Mouse (Mus musculus) layer of hippocampus, adult 18-20 months (tissue): Measurements from ENCODE around the gene Gpr61. TPM values are rescaled to one million over a fixed set of nuclear protein-coding genes. Genes with fewer than 3 reads are reported as not detected.

Source experiments
- DNase-seq, 2 experiments: peaks; one replicate each; pipeline ENCODE4 v3.0.0; 2022; ENCODE audit warnings: low spot score in 2 of 2
- total RNA-seq, 2 experiments: library from RNA; stranded (reverse); gene quantifications; 2 replicates each; pipeline ENCODE4 v1.2.3; 2021

Gene Gpr61
- total RNA-seq, 2 experiments from 2014 or later, result 14.8 to 15.1 TPM

- DNase-seq, result no peak
Observed at GRCm38 (mm10) chr3:108131216-108131615, 23.5 kb downstream of the Gpr61 start.

GRCm38 (mm10) chr3:108129804-108130203, 24.9 kb downstream of the Gpr61 start:
- DNase-seq, result no peak

- DNase-seq, result no peak
Observed at GRCm38 (mm10) chr3:108129367-108129766, 25.3 kb downstream of the Gpr61 start.

GRCm38 (mm10) chr3:108128520-108128919, 26.2 kb downstream of the Gpr61 start:
- DNase-seq, result no peak

- no peak for DNase-seq
Observed at GRCm38 (mm10) chr3:108126327-108126726, 28.4 kb downstream of the Gpr61 start.

- no peak for DNase-seq
Observed at GRCm38 (mm10) chr3:108124131-108124530, 30.6 kb downstream of the Gpr61 start.

- DNase-seq, result no peak
Observed at GRCm38 (mm10) chr3:108123242-108123641, 31.4 kb downstream of the Gpr61 start.

GRCm38 (mm10) chr3:108121101-108121500, 33.6 kb downstream of the Gpr61 start:
- no peak for DNase-seq

- DNase-seq, result no peak
Observed at GRCm38 (mm10) chr3:108117465-108117864, 37.2 kb downstream of the Gpr61 start.

GRCm38 (mm10) chr3:108113591-108114289, 40.9 kb downstream of the Gpr61 start:
- no peak for DNase-seq

GRCm38 (mm10) chr3:108112666-108113065, 42.0 kb downstream of the Gpr61 start:
- no peak for DNase-seq

GRCm38 (mm10) chr3:108112246-108112645, 42.4 kb downstream of the Gpr61 start:
- DNase-seq, result no peak

GRCm38 (mm10) chr3:108111320-108111719, 43.4 kb downstream of the Gpr61 start:
- no peak for DNase-seq

GRCm38 (mm10) chr3:108105281-108105680, 49.4 kb downstream of the Gpr61 start:
- DNase-seq, result no peak

- no peak for DNase-seq
Observed at GRCm38 (mm10) chr3:108102075-108102474, 52.6 kb downstream of the Gpr61 start.

- DNase-seq, result no peak
Observed at GRCm38 (mm10) chr3:108101594-108101993, 53.1 kb downstream of the Gpr61 start.

Other genes starting within 250 kb of the Gpr61 start
- gene Gstm7, start 223.1 kb downstream of the Gpr61 start, total RNA-seq, result 100 to 1,000 TPM; 171 to 187 TPM
- gene Gstm6, start 211.1 kb downstream of the Gpr61 start, total RNA-seq, result 10 to 100 TPM; 18.6 to 19.6 TPM
- gene Gstm3, start 185.6 kb downstream of the Gpr61 start, total RNA-seq, result not detected
- 1 to 10 TPM; 2.8 to 3.4 TPM for gene Gstm2, start 168.4 kb downstream of the Gpr61 start, total RNA-seq
- 100 to 1,000 TPM; 379 to 410 TPM for gene Gstm1, start 136.9 kb downstream of the Gpr61 start, total RNA-seq
- 10 to 100 TPM; 12.3 to 13.2 TPM for gene Gstm4, start 110.0 kb downstream of the Gpr61 start, total RNA-seq
- 10 to 100 TPM; 68.7 to 73.6 TPM for gene Ampd2, start 68.2 kb downstream of the Gpr61 start, total RNA-seq
- gene Gnat2, start 62.1 kb downstream of the Gpr61 start, total RNA-seq, result not detected
- 10 to 100 TPM; 28.2 to 28.7 TPM for gene Gnai3, start 8.7 kb downstream of the Gpr61 start, total RNA-seq
- 10 to 100 TPM; 71.6 to 76.8 TPM for gene Amigo1, start 31.5 kb upstream of the Gpr61 start, total RNA-seq
- gene Cyb561d1, start 46.3 kb upstream of the Gpr61 start, total RNA-seq, result 10 to 100 TPM; 17.4 TPM
- gene Atxn7l2, start 56.1 kb upstream of the Gpr61 start, total RNA-seq, result 10 to 100 TPM; 23.5 to 24.8 TPM
- 1 to 10 TPM; 2.8 to 3.2 TPM for gene Sypl2, start 71.8 kb upstream of the Gpr61 start, total RNA-seq
- 10 to 100 TPM; 67.2 to 69.9 TPM for gene Psma5, start 102.0 kb upstream of the Gpr61 start, total RNA-seq
- 100 to 1,000 TPM; 373 to 382 TPM for gene Sort1, start 129.2 kb upstream of the Gpr61 start, total RNA-seq
- under 1 TPM; 0.86 to 0.99 TPM for gene Mybphl, start 210.0 kb upstream of the Gpr61 start, total RNA-seq
- 10 to 100 TPM; 23.2 to 25.0 TPM for gene Psrc1, start 229.0 kb upstream of the Gpr61 start, total RNA-seq